In genomic region chr5:147848164-147848863, GRCm38 (mm10) we compare ENCODE assay signal across 8 mouse cellular contexts. TPM values are rescaled to one million over a fixed set of nuclear protein-coding genes. Genes with fewer than 3 reads are reported as not detected.
A peak's percentile ranks its signal among the peaks of the same experiment; 100 is the strongest.
DNase-seq lines count a peak whose midpoint lies in the region; ATAC-seq and TF ChIP-seq lines count a peak whose summit lies in the region.

No protein-coding gene starts in this region.

- no peak for ATAC-seq in liver, embryonic 12.5 days
- ATAC-seq in forebrain, postnatal 0 days, result peak; percentile 74
- no peak for ATAC-seq in hindbrain, embryonic 11.5 days (ENCODE audit: low FRiP score)
- ATAC-seq in midbrain, embryonic 11.5 days (ENCODE audit: low FRiP score), result peak; percentile 63; the same call in 1 of the 2 replicates

- 20% methylated on average over 16 of the region's 16 CpGs for WGBS in liver, embryonic 12.5 days (ENCODE audit: insufficient replicate concordance)
- 24% methylated on average over 16 of the region's 16 CpGs for WGBS in forebrain, postnatal 0 days
- 22% methylated on average over 16 of the region's 16 CpGs for WGBS in hindbrain, embryonic 11.5 days
- 23% methylated on average over 16 of the region's 16 CpGs for WGBS in midbrain, embryonic 11.5 days
- WGBS in small intestine, adult 2 months, result 23% methylated on average over 16 of the region's 16 CpGs

- peak; percentile 59 for DNase-seq in liver
- peak; percentile 32 for DNase-seq in cerebellum, adult 11-12 months
- DNase-seq in forebrain, postnatal 0 days, result peak; percentile 91
- peak; percentile 89 for DNase-seq in hindbrain, embryonic 11.5 days (ENCODE audit: low spot score)
- DNase-seq in layer of hippocampus, postnatal 36 days, result peak; percentile 59 to 68
- peak; percentile 99 for DNase-seq in midbrain, embryonic 11.5 days (ENCODE audit: low spot score, missing footprints)

- no peak for TF ChIP-seq POLR2A in small intestine, adult 2 months (IDR thresholded peaks at IDR 0.05; ENCODE audit: low read depth, low read length)

- no peaks in the 10 kb centered on the region for H3K4me1 ChIP-seq in liver, embryonic 12.5 days
- H3K4me1 ChIP-seq in forebrain, postnatal 0 days (ENCODE audit: insufficient read depth), result no peaks in the 10 kb centered on the region
- H3K4me1 ChIP-seq in hindbrain, embryonic 11.5 days (replicated peaks; ENCODE audit: control insufficient read depth, insufficient read depth, low read length), result no peaks in the 10 kb centered on the region
- no peaks in the 10 kb centered on the region for H3K4me1 ChIP-seq in midbrain, embryonic 11.5 days (ENCODE audit: control insufficient read depth, insufficient read depth, low read length)
- no peaks in the 10 kb centered on the region for H3K4me1 ChIP-seq in small intestine, adult 2 months (ENCODE audit: control insufficient read depth, insufficient read depth, insufficient read length, low read length)

- no peak overlapping the region for H3K4me3 ChIP-seq in liver, embryonic 12.5 days
- no peak overlapping the region for H3K4me3 ChIP-seq in forebrain, postnatal 0 days (ENCODE audit: low read depth, low read length)
- H3K4me3 ChIP-seq in hindbrain, embryonic 11.5 days (ENCODE audit: low read depth, low read length), result no peak overlapping the region
- H3K4me3 ChIP-seq in midbrain, embryonic 11.5 days (ENCODE audit: low read depth, low read length), result no peak overlapping the region
- H3K4me3 ChIP-seq in small intestine, adult 2 months (ENCODE audit: low read depth, low read length), result no peak overlapping the region

- H3K27ac ChIP-seq in liver, embryonic 12.5 days, result no peak overlapping the region
- H3K27ac ChIP-seq in forebrain, postnatal 0 days (ENCODE audit: low read depth, low read length), result no peak overlapping the region
- H3K27ac ChIP-seq in hindbrain, embryonic 11.5 days (ENCODE audit: low read depth, low read length), result no peak overlapping the region
- no peak overlapping the region for H3K27ac ChIP-seq in midbrain, embryonic 11.5 days (ENCODE audit: low read depth, low read length)
- H3K27ac ChIP-seq in small intestine, adult 2 months (ENCODE audit: insufficient read depth, low read depth, low read length), result no peak overlapping the region

- H3K9ac ChIP-seq in liver, embryonic 12.5 days, result no peak overlapping the region
- no peak overlapping the region for H3K9ac ChIP-seq in forebrain, postnatal 0 days
- H3K9ac ChIP-seq in hindbrain, embryonic 11.5 days (ENCODE audit: low read depth, low read length), result no peak overlapping the region
- H3K9ac ChIP-seq in midbrain, embryonic 11.5 days (ENCODE audit: low read length), result no peak overlapping the region

- no peaks in the 10 kb centered on the region for H3K36me3 ChIP-seq in liver, embryonic 12.5 days
- no peaks in the 10 kb centered on the region for H3K36me3 ChIP-seq in forebrain, postnatal 0 days (ENCODE audit: insufficient read depth)
- H3K36me3 ChIP-seq in hindbrain, embryonic 11.5 days (ENCODE audit: control insufficient read depth, insufficient read depth, low read length), result no peaks in the 10 kb centered on the region
- no peaks in the 10 kb centered on the region for H3K36me3 ChIP-seq in midbrain, embryonic 11.5 days (ENCODE audit: control insufficient read depth, insufficient read depth, low read length)
- no peaks in the 10 kb centered on the region for H3K36me3 ChIP-seq in small intestine, adult 2 months (ENCODE audit: control insufficient read depth, insufficient read depth, low read length)

- peaks cover 6% of the 10 kb centered on the region; the same call in 1 of the 2 replicates for H3K27me3 ChIP-seq in liver, embryonic 12.5 days (replicated peaks)
- H3K27me3 ChIP-seq in forebrain, postnatal 0 days (ENCODE audit: insufficient read depth, low read length), result no peaks in the 10 kb centered on the region
- no peaks in the 10 kb centered on the region for H3K27me3 ChIP-seq in hindbrain, embryonic 11.5 days (ENCODE audit: control insufficient read depth, insufficient read depth, low read length)
- no peaks in the 10 kb centered on the region for H3K27me3 ChIP-seq in midbrain, embryonic 11.5 days (ENCODE audit: control insufficient read depth, insufficient read depth, low read length)
- H3K27me3 ChIP-seq in small intestine, adult 2 months (ENCODE audit: control insufficient read depth, insufficient read depth, low read length), result no peaks in the 10 kb centered on the region

- TF ChIP-seq CTCF in forebrain, postnatal 0 days (IDR thresholded peaks at IDR 0.05; ENCODE audit: low read depth), result peak; percentile 88
- TF ChIP-seq CTCF in small intestine, adult 2 months (IDR thresholded peaks at IDR 0.05; ENCODE audit: extremely low read depth, insufficient read length, insufficient replicate concordance, low read depth, low read length), result peak; percentile 78; the same call in 1 of the 2 replicates

- H3K9me3 ChIP-seq in liver, embryonic 12.5 days (replicated peaks), result no peaks in the 10 kb centered on the region
- no peaks in the 10 kb centered on the region for H3K9me3 ChIP-seq in forebrain, postnatal 0 days (ENCODE audit: low read length)
- H3K9me3 ChIP-seq in hindbrain, embryonic 11.5 days (ENCODE audit: control insufficient read depth, low read length), result no peaks in the 10 kb centered on the region
- H3K9me3 ChIP-seq in midbrain, embryonic 11.5 days (ENCODE audit: control insufficient read depth, low read length), result no peaks in the 10 kb centered on the region

- H3K4me2 ChIP-seq in liver, embryonic 12.5 days, result no peak overlapping the region
- 0 out of 2 replicates have a peak overlapping the region, but pooled peaks have one; percentile 0 for H3K4me2 ChIP-seq in forebrain, postnatal 0 days (ENCODE audit: low read depth)
- no peak overlapping the region for H3K4me2 ChIP-seq in hindbrain, embryonic 11.5 days (replicated peaks; ENCODE audit: low read depth, low read length)
- peak overlapping the region; percentile 21; the same call in 1 of the 2 replicates for H3K4me2 ChIP-seq in midbrain, embryonic 11.5 days

RNA-seq across cellular contexts. Expression of gene Pomp, which starts 11.9 kb away (rescaled TPM):
- polyA plus RNA-seq in liver, embryonic 12.5 days (2016; fragmentation: Nextera tagmentation; extraction: Ambion mirVana), result 309 and 314 TPM in 2 replicates
- total RNA-seq in forebrain, postnatal 0 days (2014; rRNA removed), result 419 and 481 TPM in 2 replicates
- 513 and 619 TPM in 2 replicates for polyA plus RNA-seq in forebrain, postnatal 0 days (2015; fragmentation: Nextera tagmentation; extraction: Ambion mirVana)
- 542 and 546 TPM in 2 replicates for polyA plus RNA-seq in hindbrain, embryonic 11.5 days (2014; fragmentation: Nextera tagmentation; extraction: Ambion mirVana)
- 100 to 1,000 TPM; 140 to 156 TPM for total RNA-seq in layer of hippocampus, postnatal 36 days (2021)
- 562 and 573 TPM in 2 replicates for polyA plus RNA-seq in midbrain, embryonic 11.5 days (2014; fragmentation: Nextera tagmentation; extraction: Ambion mirVana)
- 8.8 and 18.7 TPM in 2 replicates for polyA plus RNA-seq in small intestine, adult 2 months (2012; rRNA removed)

RNA-seq across cellular contexts. Expression of gene Slc46a3, which starts 46.3 kb away (rescaled TPM):
- polyA plus RNA-seq in liver, embryonic 12.5 days (2016; fragmentation: Nextera tagmentation; extraction: Ambion mirVana), result 10.5 and 10.6 TPM in 2 replicates
- total RNA-seq in forebrain, postnatal 0 days (2014; rRNA removed), result 3.2 and 3.4 TPM in 2 replicates
- polyA plus RNA-seq in forebrain, postnatal 0 days (2015; fragmentation: Nextera tagmentation; extraction: Ambion mirVana), result 3.7 and 4.6 TPM in 2 replicates
- polyA plus RNA-seq in hindbrain, embryonic 11.5 days (2014; fragmentation: Nextera tagmentation; extraction: Ambion mirVana), result 3.9 and 4.1 TPM in 2 replicates
- 1 to 10 TPM; 6.7 to 7.8 TPM for total RNA-seq in layer of hippocampus, postnatal 36 days (2021)
- 4.3 and 4.5 TPM in 2 replicates for polyA plus RNA-seq in midbrain, embryonic 11.5 days (2014; fragmentation: Nextera tagmentation; extraction: Ambion mirVana)
- polyA plus RNA-seq in small intestine, adult 2 months (2012; rRNA removed), result 83.8 and 259 TPM in 2 replicates

Comparison
In these comparisons a context has a peak if more than half of its experiments do, and no peak if none do; other contexts are left out.
1. DNase-seq: peak in every context shown above with its lines; median percentile 99 in midbrain, embryonic 11.5 days; 91 in forebrain, postnatal 0 days; 89 in hindbrain, embryonic 11.5 days; 64 in layer of hippocampus, postnatal 36 days; 59 in liver; 32 in cerebellum, adult 11-12 months.
2. ATAC-seq: peak in forebrain, postnatal 0 days (single experiment) and midbrain, embryonic 11.5 days (single experiment); none in liver, embryonic 12.5 days (single experiment) and hindbrain, embryonic 11.5 days (single experiment).
3. H3K4me2 ChIP-seq: peak in forebrain, postnatal 0 days (single experiment) and midbrain, embryonic 11.5 days (single experiment); none in liver, embryonic 12.5 days (single experiment) and hindbrain, embryonic 11.5 days (single experiment).
4. RNA of gene Pomp, which starts 11.9 kb away (polyA plus RNA-seq): 562 to 573 TPM in midbrain, embryonic 11.5 days, 542 to 546 TPM in hindbrain, embryonic 11.5 days, 513 to 619 TPM in forebrain, postnatal 0 days and 309 to 314 TPM in liver, embryonic 12.5 days; 8.8 to 18.7 TPM in small intestine, adult 2 months; every median in the first group is over 10 times any median in the second.